In genomic region chr16:97443670-97444263, GRCm38 (mm10) we compare ENCODE assay signal across 8 mouse cellular contexts. TPM values are rescaled to one million over a fixed set of nuclear protein-coding genes. Genes with fewer than 3 reads are reported as not detected.
DNase-seq lines count a peak whose midpoint lies in the region; ATAC-seq and TF ChIP-seq lines count a peak whose summit lies in the region.

No protein-coding gene starts in this region.

- no peak overlapping the region for H3K9ac ChIP-seq in hindbrain, embryonic 14.5 days
- H3K9ac ChIP-seq in limb, embryonic 14.5 days (ENCODE audit: low read depth, low read length, severe bottlenecking): no peak overlapping the region
- no peak overlapping the region for H3K9ac ChIP-seq in neural tube, embryonic 14.5 days (replicated peaks; ENCODE audit: low read depth, low read length)

- DNase-seq in right cerebral cortex, postnatal 10 days (ENCODE audit: low spot score in 2 of 2): peak; percentile 51 to 53
- no peak for DNase-seq in right cerebral cortex, postnatal 25 days
- DNase-seq in adrenal gland, adult 8-10 months: peak; percentile 16
- peak; percentile 58 for DNase-seq in embryo, embryonic 9.5 days (ENCODE audit: extremely low spot score)
- DNase-seq in hindbrain, embryonic 14.5 days (ENCODE audit: low spot score): peak; percentile 74
- DNase-seq in limb, embryonic 14.5 days (ENCODE audit: low spot score): peak; percentile 71
- no peak for DNase-seq in layer of hippocampus, postnatal 36 days

- no peaks in the 10 kb centered on the region for H3K9me3 ChIP-seq in hindbrain, embryonic 14.5 days (ENCODE audit: control insufficient read depth, low read length)
- no peaks in the 10 kb centered on the region for H3K9me3 ChIP-seq in limb, embryonic 14.5 days (ENCODE audit: control insufficient read depth, low read length)
- no peaks in the 10 kb centered on the region for H3K9me3 ChIP-seq in neural tube, embryonic 14.5 days (ENCODE audit: control insufficient read depth, low read length)

- H3K36me3 ChIP-seq in hindbrain, embryonic 14.5 days (replicated peaks; ENCODE audit: control insufficient read depth, insufficient read depth): no peaks in the 10 kb centered on the region
- no peaks in the 10 kb centered on the region for H3K36me3 ChIP-seq in limb, embryonic 14.5 days (ENCODE audit: control insufficient read depth, insufficient read depth, low read length)
- no peaks in the 10 kb centered on the region for H3K36me3 ChIP-seq in neural tube, embryonic 14.5 days (ENCODE audit: control insufficient read depth, insufficient read depth, low read length)

- H3K27me3 ChIP-seq in hindbrain, embryonic 14.5 days (ENCODE audit: control insufficient read depth, insufficient read depth, low read length): no peaks in the 10 kb centered on the region
- H3K27me3 ChIP-seq in limb, embryonic 14.5 days (ENCODE audit: control insufficient read depth, insufficient read depth, low read length): no peaks in the 10 kb centered on the region
- H3K27me3 ChIP-seq in neural tube, embryonic 14.5 days (ENCODE audit: control insufficient read depth, insufficient read depth, low read length): no peaks in the 10 kb centered on the region

- H3K4me2 ChIP-seq in hindbrain, embryonic 14.5 days (replicated peaks): no peak overlapping the region
- H3K4me2 ChIP-seq in limb, embryonic 14.5 days (replicated peaks; ENCODE audit: low read depth, low read length, severe bottlenecking): no peak overlapping the region
- no peak overlapping the region for H3K4me2 ChIP-seq in neural tube, embryonic 14.5 days (ENCODE audit: low read depth, low read length)

- ATAC-seq in hindbrain, embryonic 14.5 days (ENCODE audit: low FRiP score): no peak
- ATAC-seq in limb, embryonic 14.5 days (ENCODE audit: low FRiP score, low read depth): no peak
- ATAC-seq in neural tube, embryonic 14.5 days (ENCODE audit: low read depth): peak; percentile 44; the same call in 1 of the 2 replicates

- H3K4me3 ChIP-seq in hindbrain, embryonic 14.5 days (replicated peaks; ENCODE audit: low read length): no peak overlapping the region
- H3K4me3 ChIP-seq in limb, embryonic 14.5 days (replicated peaks; ENCODE audit: low read length): no peak overlapping the region
- no peak overlapping the region for H3K4me3 ChIP-seq in neural tube, embryonic 14.5 days (ENCODE audit: low read depth, low read length)

- 56% methylated on average over 14 of the region's 14 CpGs for whole genome bisulfite sequencing in hindbrain, embryonic 14.5 days
- 52% methylated on average over 14 of the region's 14 CpGs for WGBS in limb, embryonic 14.5 days
- 53% methylated on average over 14 of the region's 14 CpGs for WGBS in neural tube, embryonic 14.5 days

- no peak for TF ChIP-seq POLR2A in limb, embryonic 14.5 days (IDR thresholded peaks at IDR 0.05; ENCODE audit: borderline replicate concordance, extremely low read depth, insufficient read depth, insufficient read length)

- H3K4me1 ChIP-seq in hindbrain, embryonic 14.5 days (replicated peaks; ENCODE audit: control insufficient read depth, insufficient read depth, low read length): no peaks in the 10 kb centered on the region
- no peaks in the 10 kb centered on the region for H3K4me1 ChIP-seq in limb, embryonic 14.5 days (ENCODE audit: control insufficient read depth, insufficient read depth, low read length)
- no peaks in the 10 kb centered on the region for H3K4me1 ChIP-seq in neural tube, embryonic 14.5 days (ENCODE audit: control insufficient read depth, insufficient read depth, low read length)

- no peak overlapping the region for H3K27ac ChIP-seq in hindbrain, embryonic 14.5 days
- H3K27ac ChIP-seq in limb, embryonic 14.5 days (replicated peaks; ENCODE audit: low read depth, low read length): no peak overlapping the region
- H3K27ac ChIP-seq in neural tube, embryonic 14.5 days (ENCODE audit: low read depth, low read length): no peak overlapping the region

RNA-seq across cellular contexts. Expression of gene Mx1, which starts 18.9 kb away (rescaled TPM):
- total RNA-seq in adrenal gland, adult 8-10 months (2022): 1 to 10 TPM; 2.6 to 5.0 (median 3.2) TPM
- polyA plus RNA-seq in hindbrain, embryonic 14.5 days (2014; fragmentation: Nextera tagmentation; extraction: Ambion mirVana): 0.25 TPM in 1 of 2 replicates, not detected in the other
- 0.58 and 0.64 TPM in 2 replicates for polyA plus RNA-seq in limb, embryonic 14.5 days (2012; rRNA removed)
- 0.30 and 0.37 TPM in 2 replicates for polyA plus RNA-seq in limb, embryonic 14.5 days (2014; fragmentation: Nextera tagmentation; extraction: Ambion mirVana)
- polyA plus RNA-seq in neural tube, embryonic 14.5 days (2014; fragmentation: Nextera tagmentation; extraction: Ambion mirVana): not detected in 2 replicates
- 1 to 10 TPM; 1.5 to 2.3 TPM for total RNA-seq in layer of hippocampus, postnatal 36 days (2021)

Comparison
In these comparisons a context has a peak if more than half of its experiments do, and no peak if none do; other contexts are left out.
1. DNase-seq: peak in right cerebral cortex, postnatal 10 days (2 of 2), adrenal gland, adult 8-10 months (single experiment), embryo, embryonic 9.5 days (single experiment), hindbrain, embryonic 14.5 days (single experiment) and limb, embryonic 14.5 days (single experiment); none in right cerebral cortex, postnatal 25 days (single experiment) and layer of hippocampus, postnatal 36 days (0 of 2).